Mouse (Mus musculus): ENCODE results near the gene Olfr204.
"Not testable (repeated sequence)": the region's sequence is repeated elsewhere in the genome, so short reads cannot be mapped to it uniquely, and the experiment has no call there.

Gene Olfr204

DNA sequence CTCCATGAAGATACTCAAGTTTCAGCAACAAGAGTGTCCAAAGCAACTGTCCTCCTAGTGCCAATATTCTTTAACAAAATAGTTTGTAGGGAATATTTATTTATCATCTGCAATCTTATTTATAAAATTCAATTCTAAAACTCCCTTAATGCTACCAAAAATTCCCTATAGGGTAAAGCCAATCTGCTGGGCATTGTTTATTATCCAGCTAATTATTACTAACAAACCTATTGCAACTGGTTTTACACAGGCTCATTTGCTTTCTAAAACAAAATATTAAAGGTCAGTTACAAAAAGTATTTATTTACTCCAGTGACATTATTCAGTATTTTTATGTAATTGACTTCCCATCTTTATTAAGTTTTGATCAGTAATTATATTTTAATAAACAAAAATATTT is at the start of gene Olfr204:
Gene Olfr204, minus strand, starts transcription at position 101 of the 400 bp plus-strand sequence.
- DNase-seq = no peak

DNA sequence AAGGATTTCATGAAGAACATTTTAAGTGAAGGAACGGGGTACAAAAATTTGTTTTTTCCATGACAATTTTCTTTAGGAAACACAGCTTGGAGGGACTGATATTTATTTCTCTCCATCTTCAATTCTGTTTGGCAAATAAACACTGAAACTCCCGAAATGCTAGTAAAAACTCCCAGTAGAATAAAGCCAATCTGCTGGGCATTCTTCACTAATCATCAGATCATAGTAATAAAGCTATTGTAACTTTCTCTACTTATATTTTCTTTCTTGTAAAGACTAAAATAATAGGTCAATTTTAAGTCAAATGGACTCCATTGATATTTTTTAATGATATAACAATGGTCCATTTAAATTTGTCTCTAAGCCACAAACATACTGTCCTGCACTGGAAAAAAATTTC is 45.8 kb upstream of the Olfr204 start, which contains the start of gene Olfr209:
Gene Olfr209, minus strand, starts transcription at position 101 of the 400 bp plus-strand sequence.
- no peak for DNase-seq

DNA sequence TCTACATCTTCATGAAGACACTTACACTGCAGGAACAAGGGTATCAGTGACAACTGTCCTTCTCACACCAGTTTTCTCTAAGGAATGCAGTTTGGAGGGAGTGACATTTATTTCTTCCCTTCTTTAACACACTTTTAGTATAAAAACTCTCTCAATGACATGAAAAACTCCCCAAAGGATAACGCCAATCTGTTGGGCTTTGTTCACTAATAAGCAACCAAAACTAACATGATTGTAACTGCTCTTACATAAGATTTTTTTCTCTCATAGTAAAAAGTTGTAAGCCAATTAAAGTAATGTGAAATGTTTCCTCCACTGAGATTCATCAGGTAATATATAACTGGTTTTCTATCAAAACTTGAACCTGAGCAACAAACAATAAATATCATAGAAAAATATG is 31.1 kb upstream of the Olfr204 start, which contains the start of gene Olfr206:
Gene Olfr206, minus strand, starts transcription at position 101 of the 400 bp plus-strand sequence.
- DNase-seq = no peak

DNA sequence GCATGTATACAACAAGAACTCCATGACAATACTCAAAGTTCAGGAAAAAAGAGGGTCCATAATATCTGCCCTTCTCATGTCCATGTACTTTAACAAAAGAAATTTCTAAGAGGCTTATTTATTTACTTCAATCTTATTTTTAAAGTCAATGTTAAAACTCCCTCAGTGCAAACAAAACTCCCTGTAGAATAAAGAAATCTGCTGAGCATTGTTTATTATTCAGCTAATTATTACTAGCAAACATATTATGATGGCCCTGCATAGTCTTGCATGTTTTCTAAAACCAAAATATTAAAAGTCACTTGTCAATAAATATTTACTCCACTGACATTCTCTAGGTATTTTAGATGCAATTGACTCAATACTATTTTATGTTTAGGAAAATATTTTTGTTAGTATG is 13.0 kb upstream of the Olfr204 start, which contains the start of gene Olfr205:
Gene Olfr205, minus strand, starts transcription at position 101 of the 400 bp plus-strand sequence.
- DNase-seq = no peak

DNA sequence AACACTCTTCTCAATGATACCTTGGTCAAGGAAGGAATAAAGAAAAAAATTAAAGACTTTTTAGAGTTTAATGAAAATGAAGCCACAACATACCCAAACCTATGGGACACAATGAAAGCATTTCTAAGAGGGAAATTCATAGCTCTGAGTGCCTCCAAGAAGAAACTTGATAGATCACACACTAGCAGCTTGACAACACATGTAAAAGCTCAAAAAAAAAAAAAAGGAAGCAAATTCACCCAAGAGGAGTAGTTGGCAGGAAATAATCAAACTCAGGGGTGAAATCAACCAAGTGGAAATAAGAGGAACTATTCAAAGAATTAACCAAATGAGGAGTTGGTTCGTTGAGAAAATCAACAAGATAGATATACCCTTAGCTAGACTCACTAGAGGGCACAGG is 5.2 kb upstream of the Olfr204 start:
- not testable (repeated sequence) for DNase-seq

DNA sequence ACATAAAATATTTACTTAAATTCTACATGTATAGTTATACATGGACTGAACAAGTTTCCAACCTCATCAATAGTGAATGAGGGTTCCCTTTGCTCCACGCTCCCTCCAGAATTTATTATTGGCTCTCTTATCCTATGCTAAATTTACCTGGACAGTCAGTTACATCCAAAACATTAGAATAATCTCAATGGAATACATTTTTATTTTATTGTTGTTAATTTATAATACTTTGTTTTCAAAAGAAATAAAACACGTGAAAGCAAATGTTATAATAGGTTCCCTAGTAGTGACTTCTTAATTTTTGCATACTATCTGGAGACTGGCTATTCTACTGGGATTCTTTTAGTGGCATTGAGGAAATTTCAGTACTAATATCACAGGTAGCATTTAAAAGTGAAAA is 19.5 kb downstream of the Olfr204 start, which contains the start of gene Olfr203:
Gene Olfr203, plus strand, starts transcription at position 301 of the 400 bp plus-strand sequence.
- no peak for DNase-seq

DNA sequence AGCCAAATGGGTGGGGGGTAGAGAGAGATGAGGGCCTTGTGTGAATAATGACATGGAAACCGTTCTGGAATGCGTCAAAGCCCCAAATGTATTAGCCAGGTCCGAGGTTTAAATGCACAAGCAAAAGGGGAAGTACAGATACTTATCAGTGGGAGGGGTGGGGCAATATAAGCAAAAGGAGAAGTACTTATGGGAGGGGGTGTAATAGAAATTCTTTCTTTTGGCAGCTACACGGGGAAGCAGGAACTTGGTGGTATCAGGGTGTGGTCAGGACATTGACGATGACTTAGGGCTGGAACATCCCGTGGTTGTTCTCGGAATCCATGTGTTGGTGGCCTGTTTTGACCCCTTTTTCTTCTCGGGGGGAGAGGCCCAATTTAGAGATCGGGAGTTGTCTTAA is 30.5 kb downstream of the Olfr204 start:
- not testable (repeated sequence) for DNase-seq

DNA sequence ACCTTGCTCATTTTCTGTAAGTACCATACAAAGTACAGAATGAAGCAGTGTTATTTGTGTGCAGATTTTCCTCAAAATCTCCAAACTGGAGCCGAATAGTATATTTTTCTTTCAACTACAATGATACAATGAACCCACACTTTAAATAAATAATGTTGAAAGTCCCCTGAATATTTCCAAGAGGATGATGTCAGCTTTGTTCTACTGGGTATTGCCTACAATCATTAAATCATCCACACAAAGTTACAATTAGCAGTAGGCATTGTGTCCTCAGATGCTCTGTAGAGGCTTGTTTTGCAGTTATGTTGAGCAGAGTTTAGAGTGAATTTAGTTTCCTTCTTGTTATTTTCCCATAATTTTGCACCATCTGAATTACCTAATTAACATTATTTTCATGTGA is 31.4 kb downstream of the Olfr204 start, which contains the start of gene Olfr202:
Gene Olfr202, minus strand, starts transcription at position 101 of the 400 bp plus-strand sequence.
- no peak for DNase-seq

DNA sequence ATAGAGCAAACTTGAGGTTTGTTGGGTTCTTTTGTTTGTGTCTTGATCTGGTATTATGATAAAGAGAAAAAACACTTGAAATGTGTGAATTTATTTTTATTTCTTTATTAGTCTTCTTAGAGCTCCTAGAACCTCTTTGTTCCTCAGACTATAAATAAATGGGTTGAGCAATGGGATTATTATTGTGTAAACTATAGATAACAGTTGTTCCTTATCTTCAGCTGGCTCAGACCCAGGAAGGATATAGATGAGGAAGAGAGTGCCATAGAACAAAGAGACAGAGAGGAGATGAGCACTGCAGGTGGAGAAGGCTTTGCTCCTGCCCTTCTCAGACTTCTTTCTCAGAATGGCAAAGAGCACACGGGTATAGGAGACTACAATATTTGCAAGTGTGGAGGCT is 34.6 kb downstream of the Olfr204 start:
- DNase-seq = no peak

DNA sequence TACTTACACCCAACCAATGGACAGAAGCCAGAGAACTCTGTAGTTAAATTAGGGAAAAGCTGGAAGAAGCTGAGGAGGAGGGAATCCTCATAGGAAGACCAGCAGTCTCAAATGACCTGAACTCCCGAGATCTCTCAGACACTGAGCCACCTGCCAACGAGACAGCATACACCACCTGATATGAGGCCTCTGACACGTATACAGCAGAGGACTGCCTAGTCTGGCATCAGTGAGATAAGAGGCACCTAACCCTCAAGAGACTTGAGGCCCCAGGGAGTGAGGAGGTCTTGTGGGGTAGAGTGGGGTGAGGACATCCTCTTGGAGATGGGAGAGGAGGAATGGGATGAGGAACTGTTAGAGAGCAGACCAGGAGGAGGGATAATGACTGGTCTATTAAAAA is 37.5 kb downstream of the Olfr204 start:
- no peak for DNase-seq

DNA sequence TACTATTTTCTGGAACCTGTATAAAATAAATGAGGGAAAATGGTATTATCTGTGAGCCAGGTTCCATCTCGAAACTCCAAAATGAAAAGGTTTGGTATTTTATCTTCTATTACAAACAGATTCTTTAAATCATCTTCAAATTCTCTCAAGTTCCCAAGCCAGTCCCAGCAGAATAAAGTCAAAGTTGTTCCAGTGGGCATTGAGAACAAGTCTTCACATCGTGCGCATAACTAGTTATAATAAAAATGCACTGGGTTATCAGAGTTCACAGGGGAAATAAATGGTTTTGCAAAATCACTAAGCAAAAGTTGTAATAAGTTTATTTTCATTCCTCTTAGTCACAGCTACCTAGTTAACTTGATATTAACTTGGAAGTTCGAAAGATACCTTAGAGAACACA is 45.5 kb downstream of the Olfr204 start, which contains the start of gene Olfr201:
Gene Olfr201, minus strand, starts transcription at position 101 of the 400 bp plus-strand sequence.
- DNase-seq = not testable (repeated sequence)

DNA sequence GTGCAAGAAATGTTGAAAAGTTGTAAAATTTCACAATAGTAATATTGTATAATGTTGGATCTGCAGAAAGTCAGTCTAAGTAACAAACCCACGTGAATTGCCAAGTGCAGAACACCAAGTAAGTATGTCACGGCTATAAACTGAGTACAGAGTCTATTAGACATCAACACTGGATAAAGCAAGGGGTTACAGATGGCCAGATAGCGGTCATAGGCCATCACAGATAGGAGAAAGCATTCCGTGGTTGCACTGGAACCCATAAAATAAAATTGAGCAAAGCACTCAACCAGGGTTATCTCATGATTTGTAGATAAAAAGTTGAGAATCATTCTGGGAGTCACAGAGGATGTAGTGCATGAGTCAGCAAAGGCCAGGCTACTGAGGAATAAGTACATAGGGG is 49.0 kb downstream of the Olfr204 start:
- not testable (repeated sequence) for DNase-seq
